Mouse (Mus musculus) MEL (cell line): ENCODE results near the gene Itgb3. TPM values are rescaled to one million over a fixed set of nuclear protein-coding genes. Genes with fewer than 3 reads are reported as not detected.

Experiments used
- DNase-seq: peaks from one replicate; pipeline ENCODE4 v3.0.0; 2011; ENCODE audit warnings: low read depth, low spot score
- H3K27ac ChIP-seq: 2 replicates; pipeline ENCODE4 v1.5.1; 2012; ENCODE audit warnings: low read depth, mild to moderate bottlenecking, control low read depth, low read length, moderate library complexity; ENCODE audit not compliant: control insufficient read depth
- H3K27me3 ChIP-seq, 2 experiments: fragments of 150-350 bp in 1 of 2; sonication (generic) in 1 of 2; 2 replicates each; pipeline ENCODE4 v1.6.1; 2012; ENCODE audit warnings: low read length in 2 of 2, mild to moderate bottlenecking in 2 of 2, improper control_type of control experiment in 1 of 2, moderate library complexity in 1 of 2; ENCODE audit not compliant: insufficient read depth in 2 of 2, control insufficient read depth in 1 of 2
- H3K36me3 ChIP-seq, 2 experiments: 2 replicates each; pipeline ENCODE4 v1.6.1; 2012 to 2014; ENCODE audit warnings: low read length in 2 of 2, improper control_type of control experiment in 1 of 2, inconsistent platforms in 1 of 2, mild to moderate bottlenecking in 1 of 2; ENCODE audit not compliant: insufficient read depth in 2 of 2, control insufficient read depth in 1 of 2
- H3K4me1 ChIP-seq, 2 experiments: fragments of 150-350 bp in 1 of 2; sonication (generic) in 1 of 2; 2 replicates each; pipeline ENCODE4 v1.6.1; 2012; ENCODE audit warnings: low read length in 2 of 2, improper control_type of control experiment in 1 of 2, mild to moderate bottlenecking in 1 of 2; ENCODE audit not compliant: insufficient read depth in 2 of 2, control insufficient read depth in 1 of 2
- H3K4me3 ChIP-seq, 2 experiments: fragments of 150-350 bp in 1 of 2; sonication (generic) in 1 of 2; 2 replicates each; pipeline ENCODE4 v1.5.1; 2012; ENCODE audit warnings: low read depth in 2 of 2, low read length in 2 of 2, mild to moderate bottlenecking in 2 of 2, moderate library complexity in 2 of 2, control low read depth in 1 of 2, improper control_type of control experiment in 1 of 2; ENCODE audit not compliant: control insufficient read depth in 1 of 2, insufficient read depth in 1 of 2
- H3K79me2 ChIP-seq: 2 replicates; pipeline ENCODE4 v1.6.1; 2012; ENCODE audit warnings: mild to moderate bottlenecking, low read length, moderate library complexity; ENCODE audit not compliant: control insufficient read depth, poor library complexity, insufficient read depth
- H3K9ac ChIP-seq: 2 replicates; pipeline ENCODE4 v1.6.1; 2012; ENCODE audit warnings: low read depth, mild to moderate bottlenecking, control low read depth, low read length, moderate library complexity; ENCODE audit not compliant: control insufficient read depth, poor library complexity, severe bottlenecking
- H3K9me3 ChIP-seq: fragments of 150-350 bp; sonication (generic); replicated peaks from 2 replicates; pipeline ENCODE4 v1.6.1; 2012; ENCODE audit warnings: mild to moderate bottlenecking, low read length, improper control_type of control experiment, moderate library complexity; ENCODE audit not compliant: insufficient read depth
- CHD1 ChIP-seq: IDR thresholded peaks from 2 replicates; pipeline ENCODE4 v1.6.1; 2012; ENCODE audit warnings: low read depth, mild to moderate bottlenecking, inconsistent platforms, low read length, improper control_type of control experiment
- E2F4 ChIP-seq: IDR thresholded peaks from 2 replicates; pipeline ENCODE4 v1.6.1; 2011; ENCODE audit warnings: low read depth, low read length, improper control_type of control experiment, borderline replicate concordance
- GABPA ChIP-seq: IDR thresholded peaks from 2 replicates; pipeline ENCODE4 v1.6.1; 2012; ENCODE audit warnings: low read depth, mild to moderate bottlenecking, inconsistent platforms, low read length, improper control_type of control experiment, moderate library complexity
- HCFC1 ChIP-seq: IDR thresholded peaks from 2 replicates; pipeline ENCODE4 v1.6.1; 2012; ENCODE audit warnings: low read depth, mild to moderate bottlenecking, inconsistent platforms, low read length, improper control_type of control experiment, moderate library complexity
- KAT2A ChIP-seq: conservative IDR thresholded peaks from 2 replicates; pipeline ENCODE4 v1.6.1; 2012; ENCODE audit warnings: low read depth, low read length, improper control_type of control experiment, inconsistent platforms
- MAZ ChIP-seq: IDR thresholded peaks from 2 replicates; pipeline ENCODE4 v1.6.1; 2012; ENCODE audit warnings: low read depth, mild to moderate bottlenecking, inconsistent platforms, low read length, improper control_type of control experiment
- MEF2A ChIP-seq: IDR thresholded peaks from 2 replicates; pipeline ENCODE4 v1.6.1; 2014; ENCODE audit warnings: low read depth, mild to moderate bottlenecking, inconsistent platforms, low read length, improper control_type of control experiment; ENCODE audit not compliant: poor library complexity, insufficient replicate concordance, severe bottlenecking; ENCODE audit errors: extremely low read depth
- POLR2AphosphoS5 ChIP-seq: IDR thresholded peaks from 2 replicates; pipeline ENCODE4 v1.6.1; 2012; ENCODE audit warnings: low read depth, borderline replicate concordance, mild to moderate bottlenecking, inconsistent platforms, low read length, moderate library complexity, mixed read lengths
- RCOR1 ChIP-seq: IDR thresholded peaks from 2 replicates; pipeline ENCODE4 v1.6.1; 2012; ENCODE audit warnings: low read depth, mild to moderate bottlenecking, inconsistent platforms, low read length, improper control_type of control experiment
- SMC3 ChIP-seq: IDR thresholded peaks from 2 replicates; pipeline ENCODE4 v1.6.1; 2011; ENCODE audit warnings: low read depth, low read length, improper control_type of control experiment
- UBTF ChIP-seq: IDR thresholded peaks from 2 replicates; pipeline ENCODE4 v1.6.1; 2012; ENCODE audit warnings: low read depth, mild to moderate bottlenecking, inconsistent platforms, low read length, improper control_type of control experiment, moderate library complexity, borderline replicate concordance; ENCODE audit not compliant: insufficient read depth
- USF1 ChIP-seq: IDR thresholded peaks from 2 replicates; pipeline ENCODE4 v1.6.1; 2014; ENCODE audit warnings: low read depth, mild to moderate bottlenecking, inconsistent platforms, low read length, improper control_type of control experiment, moderate library complexity
- ZMIZ1 ChIP-seq: IDR thresholded peaks from 2 replicates; pipeline ENCODE4 v1.6.1; 2012; ENCODE audit warnings: low read depth, mild to moderate bottlenecking, inconsistent platforms, low read length, improper control_type of control experiment, moderate library complexity
- ZNF384 ChIP-seq: IDR thresholded peaks from 2 replicates; pipeline ENCODE4 v1.6.1; 2012; ENCODE audit warnings: low read depth, mild to moderate bottlenecking, inconsistent platforms, low read length, improper control_type of control experiment
- polyA plus RNA-seq, 2 experiments: library from polyadenylated mRNA; stranded (reverse) in 1 of 2; unstranded in 1 of 2; fragments of >175 nt in 1 of 2; fragments of >200 nt in 1 of 2; gene quantifications; 2 replicates each; pipeline versions ENCODE4 v1.2.1 to v1.2.4; 2012; ENCODE audit warnings: low replicate concordance in 2 of 2, low read depth in 1 of 2; ENCODE audit not compliant: insufficient read length in 2 of 2, insufficient read depth in 1 of 2, missing spikeins in 1 of 2
- total RNA-seq: library from RNA; depleted of rRNA; stranded (reverse); fragments of 300-350 nt; gene quantifications from 2 replicates; pipeline ENCODE4 v1.2.3, GENCODE M21; 2012

Gene Itgb3
- total and polyA plus RNA-seq, 3 experiments: 0.08 to 0.32 TPM; not detected in 1

DNA sequence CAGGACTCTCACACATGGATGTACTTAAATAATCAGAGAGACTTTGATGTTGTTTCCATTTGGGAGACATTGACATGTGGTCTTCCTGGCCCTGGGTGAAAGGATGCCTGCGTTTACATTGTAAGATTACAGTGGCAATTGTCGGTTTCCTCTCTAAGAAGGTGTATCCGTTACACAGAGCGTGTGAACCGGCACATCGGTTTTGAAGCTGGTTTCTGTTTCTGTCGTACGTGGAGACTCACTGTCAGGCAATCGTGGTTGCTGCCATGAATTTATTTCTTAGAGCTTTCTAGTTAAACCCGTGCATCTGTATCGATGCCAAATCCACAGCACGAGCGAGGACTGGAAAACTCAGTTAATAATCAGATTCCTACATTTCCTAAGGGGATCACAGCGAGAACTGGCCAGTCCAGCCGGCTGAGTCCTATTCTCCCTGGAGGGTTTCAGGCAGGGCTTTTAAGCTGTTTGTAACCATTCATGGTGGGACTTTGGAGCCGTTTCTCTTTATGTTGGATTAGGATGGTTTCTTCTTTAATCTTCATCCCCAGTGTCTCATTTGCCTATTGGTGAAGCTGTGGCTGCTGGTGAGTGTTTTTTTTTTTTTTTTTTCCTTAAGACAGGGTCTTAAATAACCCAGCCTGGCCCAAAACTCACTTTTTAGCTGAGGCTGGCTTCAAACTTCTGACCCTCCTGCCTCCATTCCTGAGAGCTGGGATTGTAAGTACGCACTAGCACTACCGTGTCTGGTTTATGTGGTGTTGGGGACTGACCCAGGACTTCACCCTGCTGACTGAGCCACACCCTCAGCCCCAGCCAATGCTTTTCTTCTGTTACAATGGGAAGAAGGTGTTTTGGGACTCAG, 26.1 kb upstream of the Itgb3 start:
- no peak overlapping the region for H3K9ac ChIP-seq
- no peaks in the 10 kb centered on the region for H3K4me1 ChIP-seq
- H3K27me3 ChIP-seq: peaks cover 0 to 1% of the 10 kb centered on the region in 2 experiments; a peak in 1 of 4 replicates
- H3K79me2 ChIP-seq: no peaks in the 10 kb centered on the region
- H3K9me3 ChIP-seq: no peaks in the 10 kb centered on the region
- H3K27ac ChIP-seq: no peak overlapping the region
- no peaks in the 10 kb centered on the region for H3K36me3 ChIP-seq
- DNase-seq: no peak
- TF ChIP-seq MEF2A: no peak
- no peak for TF ChIP-seq E2F4
- no peak for TF ChIP-seq UBTF
- TF ChIP-seq SMC3: no peak
- TF ChIP-seq POLR2AphosphoS5: no peak
- TF ChIP-seq GABPA: no peak
- no peak for TF ChIP-seq ZNF384
- TF ChIP-seq KAT2A: no peak
- no peak for TF ChIP-seq ZMIZ1
- no peak overlapping the region for H3K4me3 ChIP-seq

DNA sequence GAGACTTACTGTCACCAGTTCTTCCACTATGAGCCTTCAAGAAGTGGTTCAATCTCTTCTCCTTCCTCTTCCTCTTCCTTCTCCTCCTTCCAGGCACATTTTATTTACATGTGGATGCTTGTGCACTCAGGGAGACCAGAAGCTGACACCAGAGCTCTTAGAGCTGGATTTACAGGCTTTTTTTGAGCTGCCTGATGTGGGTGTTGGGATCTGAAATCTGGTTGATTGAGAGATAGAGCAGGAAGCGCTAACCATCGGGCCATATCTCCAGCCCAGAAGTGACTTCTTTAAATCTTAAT, 25.5 kb upstream of the Itgb3 start:
- TF ChIP-seq POLR2AphosphoS5: no peak
- no peak for TF ChIP-seq HCFC1
- no peak for TF ChIP-seq CHD1
- TF ChIP-seq USF1: no peak
- no peak for TF ChIP-seq MAZ
- TF ChIP-seq RCOR1: no peak
- TF ChIP-seq ZNF384: no peak
- TF ChIP-seq SMC3: no peak
- TF ChIP-seq, all 39 proteins: peak for 0
- no peak overlapping the region for H3K4me3 ChIP-seq
- no peaks in the 10 kb centered on the region for H3K36me3 ChIP-seq
- H3K4me1 ChIP-seq: no peaks in the 10 kb centered on the region
- no peak for DNase-seq
- H3K9ac ChIP-seq: no peak overlapping the region
- no peaks in the 10 kb centered on the region for H3K79me2 ChIP-seq
- no peaks in the 10 kb centered on the region; a peak in 1 of 4 replicates for H3K27me3 ChIP-seq
- no peaks in the 10 kb centered on the region for H3K9me3 ChIP-seq
- H3K27ac ChIP-seq: no peak overlapping the region
